Mouse (Mus musculus): ENCODE data around the gene Thnsl2.

DNA sequence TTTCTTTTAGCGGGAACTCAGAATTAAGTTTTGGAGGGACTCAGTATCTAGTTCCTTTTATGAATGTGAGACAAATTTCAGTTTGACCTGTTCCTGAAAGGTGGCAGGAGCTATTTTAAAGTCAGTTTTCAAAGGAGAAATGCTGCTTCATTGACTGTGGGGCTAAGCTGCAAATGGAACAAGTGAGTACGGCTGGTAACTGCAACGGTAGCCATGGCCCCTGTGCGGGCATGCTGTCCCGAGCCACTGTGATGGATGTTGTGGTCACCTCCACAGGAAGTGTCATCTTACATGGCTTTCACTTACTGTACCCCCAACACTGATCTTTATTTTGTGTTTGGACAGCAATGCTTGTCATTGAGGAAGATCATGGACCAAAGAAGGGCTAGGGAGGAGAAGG is 53.8 kb downstream of the Thnsl2 start:
- TF ChIP-seq CTCF (IDR thresholded peaks at IDR 0.05; ENCODE audit: insufficient read depth, low read length) (no peak), POLR2A (IDR thresholded peaks at IDR 0.05; ENCODE audit: borderline replicate concordance, extremely low read depth, low read depth, low read length) (no peak)

All from lung, adult 2 months (tissue).